Mouse (Mus musculus) liver, embryonic 14.5 days (tissue): ENCODE measurements at regions not wholly inside any gene's neighbourhood (a gene's known extent, or its start where the extent isn't known, plus 50 kb on each side); places are given as distances from the start of the nearest gene placed in this dataset.

Experiments
- ATAC-seq: fragments of 200-750 bp; cut with Nextera tagmentation; 2 replicates; pipeline ENCODE4 v1.8.0; 2017; ENCODE audit warnings: moderate number of reproducible peaks, mild to moderate bottlenecking, moderate library complexity; ENCODE audit not compliant: insufficient read depth
- DNase-seq, 3 experiments: peaks; one replicate each; pipeline ENCODE4 v3.0.0-alpha.2; 2012 to 2013; ENCODE audit warnings: low read depth in 3 of 3, low spot score in 3 of 3
- H3K27ac ChIP-seq: fragments of 300-500 bp; sonication (generic); 2 replicates; pipeline ENCODE4 v1.5.1; 2014; ENCODE audit warnings: moderate library complexity, mild to moderate bottlenecking, control low read depth, inconsistent platforms
- H3K27me3 ChIP-seq: fragments of 300-500 bp; sonication (generic); 2 replicates; pipeline ENCODE4 v1.6.1; 2014; ENCODE audit warnings: mild to moderate bottlenecking, low read length, moderate library complexity; ENCODE audit not compliant: control insufficient read depth, insufficient read depth
- H3K36me3 ChIP-seq: fragments of 300-500 bp; sonication (generic); replicated peaks from 2 replicates; pipeline ENCODE4 v1.6.1; 2014; ENCODE audit warnings: low read depth; ENCODE audit not compliant: control insufficient read depth, insufficient read depth
- H3K4me1 ChIP-seq, 2 experiments: fragments of 200-500 bp in 1 of 2; fragments of 300-500 bp in 1 of 2; sonication (generic) in 1 of 2; replicated peaks; 2 replicates each; pipeline ENCODE4 v1.6.1; 2012 to 2014; ENCODE audit warnings: antibody characterized with exemption in 1 of 2, inconsistent platforms in 1 of 2, low read length in 1 of 2; ENCODE audit not compliant: control insufficient read depth in 2 of 2, insufficient read depth in 2 of 2
- H3K4me2 ChIP-seq: fragments of 300-500 bp; sonication (generic); 2 replicates; pipeline ENCODE4 v1.6.1; 2014; ENCODE audit warnings: low read depth, mild to moderate bottlenecking, control low read depth, moderate library complexity
- H3K4me3 ChIP-seq, 2 experiments: fragments of 200-500 bp in 1 of 2; fragments of 300-500 bp in 1 of 2; sonication (generic) in 1 of 2; 2 replicates each; pipeline ENCODE4 v1.5.1; 2012 to 2014; ENCODE audit warnings: low read depth in 2 of 2, low read length in 2 of 2, mild to moderate bottlenecking in 2 of 2, control low read depth in 1 of 2, inconsistent platforms in 1 of 2, moderate library complexity in 1 of 2; ENCODE audit not compliant: insufficient read depth in 1 of 2
- H3K9ac ChIP-seq: fragments of 300-500 bp; sonication (generic); replicated peaks from 2 replicates; pipeline ENCODE4 v1.6.1; 2014; ENCODE audit warnings: mild to moderate bottlenecking, control low read depth, moderate library complexity
- H3K9me3 ChIP-seq: fragments of 300-500 bp; sonication (generic); 2 replicates; pipeline ENCODE4 v1.6.1; 2016; ENCODE audit warnings: low read length, mixed read lengths; ENCODE audit not compliant: control insufficient read depth
- CTCF ChIP-seq: IDR thresholded peaks from 2 replicates; pipeline ENCODE4 v1.5.1; 2016; ENCODE audit warnings: antibody characterized with exemption, low read depth, control low read depth
- EP300 ChIP-seq: IDR thresholded peaks from 2 replicates; pipeline ENCODE4 v1.6.1; 2016; ENCODE audit warnings: antibody characterized with exemption, low read depth
- WGBS: fragments of 180-500 bp; shearing (Covaris S2); extraction: QIAGEN DNeasy Blood & Tissue Kit; methylation state at CpG from one replicate; pipeline ENCODE4 v1.1.7; 2014; ENCODE audit not compliant: insufficient replicate concordance; 5-methylcytosine and 5-hydroxymethylcytosine counted together

DNA sequence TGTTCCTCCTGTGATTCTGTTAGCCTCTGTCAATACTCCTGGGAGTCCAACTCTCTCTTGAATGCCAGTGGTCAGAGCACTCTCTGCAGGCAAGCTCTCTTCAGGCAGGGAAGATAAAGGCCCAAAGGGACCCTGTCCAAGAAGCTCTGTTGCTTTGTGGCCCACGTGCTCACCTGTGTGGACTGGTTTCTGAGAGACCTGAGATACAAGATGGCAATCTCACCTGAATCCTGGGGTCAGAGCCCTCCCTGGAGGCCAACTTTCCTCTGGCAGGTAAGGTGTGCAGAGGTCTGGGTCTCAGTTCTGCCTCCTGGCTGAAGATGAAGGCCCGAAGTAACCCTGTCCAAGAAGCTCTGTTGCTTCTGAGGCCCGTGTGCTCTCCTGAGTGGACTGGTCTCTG lies 83.6 kb upstream of the Adcy1 start:
- H3K4me2 ChIP-seq = no peak overlapping the region
- H3K36me3 ChIP-seq = no peaks in the 10 kb centered on the region
- H3K9ac ChIP-seq = no peak overlapping the region
- ATAC-seq (no peak), DNase-seq (no peak)
- H3K9me3 ChIP-seq = no peaks in the 10 kb centered on the region
- TF ChIP-seq EP300 (no peak), CTCF (no peak)
- H3K27ac ChIP-seq = no peak overlapping the region
- H3K27me3 ChIP-seq = no peaks in the 10 kb centered on the region
- 57% methylated on average over 3 of the region's 3 CpGs for WGBS
- no peak overlapping the region for H3K4me3 ChIP-seq
- no peaks in the 10 kb centered on the region for H3K4me1 ChIP-seq

DNA sequence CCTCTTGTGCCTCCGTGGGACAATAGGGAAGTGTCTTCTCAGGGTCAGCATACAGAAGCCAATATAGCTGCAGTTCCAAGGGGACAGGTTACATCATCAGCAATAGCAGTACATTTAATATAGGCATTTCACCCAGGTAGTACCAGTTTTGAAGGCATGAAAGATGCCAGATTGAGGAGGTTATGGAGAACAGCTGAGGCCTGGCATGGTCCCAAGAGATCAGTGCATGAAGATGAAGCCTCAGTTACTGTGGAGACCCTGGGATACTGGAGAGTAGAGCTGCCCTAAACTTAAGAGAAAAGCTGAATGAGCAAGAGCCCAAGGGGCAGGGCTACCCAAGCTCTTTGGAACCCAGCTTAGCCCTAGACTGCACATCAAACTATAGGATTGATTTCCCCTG lies 94.1 kb upstream of the Adcy1 start:
- Histone ChIP-seq H3K9ac (no peak overlapping the region), H3K27ac (no peak overlapping the region), H3K9me3 (no peaks in the 10 kb centered on the region), H3K27me3 (no peaks in the 10 kb centered on the region), H3K36me3 (no peaks in the 10 kb centered on the region), H3K4me3 (no peak overlapping the region), H3K4me1 (no peaks in the 10 kb centered on the region), H3K4me2 (no peak overlapping the region)
- DNase-seq = no peak
- no peak for TF ChIP-seq EP300
- TF ChIP-seq CTCF = no peak
- WGBS = 50% methylated on average over 1 of the region's 1 CpGs
- ATAC-seq = no peak

DNA sequence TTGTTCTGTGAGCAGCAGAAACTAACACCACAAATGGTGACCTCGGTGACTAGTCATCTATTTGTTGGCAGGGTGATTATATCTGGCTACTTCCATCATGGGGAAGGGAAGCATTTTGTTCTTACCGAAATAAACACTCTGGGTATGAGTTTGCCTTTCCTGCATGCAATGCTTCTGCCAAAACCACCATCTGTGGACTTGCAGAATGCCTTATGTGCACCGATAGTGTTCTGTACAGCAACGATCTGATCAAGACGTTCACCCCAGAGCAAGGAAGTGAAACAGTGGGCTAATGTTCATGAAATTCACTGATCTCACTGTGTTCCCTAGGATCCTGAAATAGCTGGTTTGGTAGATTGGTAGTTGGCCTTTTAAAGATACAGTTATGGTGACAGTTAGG lies 96.3 kb upstream of the Adcy1 start:
- ATAC-seq (no peak), DNase-seq (no peak)
- H3K27me3 ChIP-seq = no peaks in the 10 kb centered on the region
- WGBS = 62% methylated on average over 5 of the region's 5 CpGs
- H3K4me3 ChIP-seq = no peak overlapping the region
- H3K27ac ChIP-seq = no peak overlapping the region
- TF ChIP-seq CTCF = no peak
- TF ChIP-seq EP300 = no peak
- H3K36me3 ChIP-seq = no peaks in the 10 kb centered on the region
- H3K9ac ChIP-seq = no peak overlapping the region
- no peaks in the 10 kb centered on the region for H3K4me1 ChIP-seq
- H3K4me2 ChIP-seq = no peak overlapping the region
- no peaks in the 10 kb centered on the region for H3K9me3 ChIP-seq

DNA sequence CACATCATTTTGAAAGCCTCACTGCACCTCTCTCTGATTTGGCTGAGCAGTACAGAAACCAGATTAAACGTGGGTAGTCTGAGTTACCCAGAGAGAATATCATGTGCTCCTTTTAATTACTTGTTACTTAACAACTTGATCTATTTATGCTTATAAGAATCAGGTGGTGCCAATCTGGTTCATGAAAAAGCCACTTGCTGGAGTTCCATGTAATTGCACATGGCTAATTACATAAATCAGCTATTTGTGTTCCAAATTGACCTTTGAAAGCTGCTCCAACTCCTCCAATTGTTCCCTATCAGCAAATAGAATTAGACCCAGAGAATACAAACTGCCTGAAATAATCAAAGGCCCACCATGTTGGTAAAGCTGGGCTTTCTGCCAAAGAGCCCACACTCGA lies 98.8 kb upstream of the Adcy1 start:
- no peak for ATAC-seq
- H3K27ac ChIP-seq = no peak overlapping the region
- DNase-seq = no peak
- H3K4me1 ChIP-seq = no peaks in the 10 kb centered on the region
- no peak overlapping the region for H3K4me2 ChIP-seq
- no peaks in the 10 kb centered on the region for H3K9me3 ChIP-seq
- 36% methylated on average over 2 of the region's 2 CpGs for WGBS
- TF ChIP-seq EP300 (no peak), CTCF (no peak)
- no peaks in the 10 kb centered on the region for H3K36me3 ChIP-seq
- no peak overlapping the region for H3K4me3 ChIP-seq
- no peak overlapping the region for H3K9ac ChIP-seq
- H3K27me3 ChIP-seq = no peaks in the 10 kb centered on the region

DNA sequence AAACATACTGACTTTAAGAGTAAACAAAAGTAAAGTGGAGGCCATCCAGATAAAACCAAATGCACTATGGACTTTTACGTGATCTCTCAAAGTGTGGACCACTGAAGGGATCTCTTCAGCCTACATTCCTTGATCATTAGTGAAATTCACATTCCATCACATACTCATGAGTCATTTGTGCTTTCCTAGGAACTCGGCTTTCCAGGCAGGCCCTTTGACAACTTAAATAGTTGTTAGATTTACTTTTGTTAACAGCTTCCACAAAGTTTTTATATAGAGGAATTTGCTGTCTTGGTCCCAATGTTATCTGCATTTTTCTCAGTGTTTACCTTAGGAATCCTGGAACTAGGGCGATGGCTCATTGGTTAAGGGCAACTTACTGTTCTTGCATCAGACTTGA lies 99.7 kb upstream of the Adcy1 start:
- Histone ChIP-seq H3K27ac (no peak overlapping the region), H3K9me3 (no peaks in the 10 kb centered on the region), H3K4me1 (no peaks in the 10 kb centered on the region), H3K27me3 (no peaks in the 10 kb centered on the region), H3K4me3 (no peak overlapping the region), H3K9ac (no peak overlapping the region), H3K4me2 (no peak overlapping the region), H3K36me3 (no peaks in the 10 kb centered on the region)
- DNase-seq (no peak), ATAC-seq (no peak)
- no peak for TF ChIP-seq CTCF
- TF ChIP-seq EP300 = no peak
- WGBS = 49% methylated on average over 3 of the region's 3 CpGs
